Mouse (Mus musculus): Measurements from ENCODE around the gene Sik2. TPM values are rescaled to one million over a fixed set of nuclear protein-coding genes. Genes with fewer than 3 reads are reported as not detected.

The Sik2 gene
- polyA plus RNA-seq, 3 experiments from 2014 or later = 14.7 to 30.3 (median 15.8) TPM

Other genes with a start within 250 kb of the Sik2 start
- 10 to 100 TPM in 2 of 3 experiments, 1 to 10 TPM in 1; 9.9 to 11.1 (median 10.3) TPM for gene Fdxacb1, start 240.8 kb downstream of the Sik2 start, polyA plus RNA-seq (2017; shearing (Covaris generic))
- 1 to 10 TPM; 7.2 to 9.4 (median 8.8) TPM for gene Alg9, start 234.1 kb downstream of the Sik2 start, polyA plus RNA-seq (2017; shearing (Covaris generic))
- 10 to 100 TPM in 2 of 3 experiments, 1 to 10 TPM in 1; 6.9 to 23.3 (median 16.9) TPM for gene 1110032A03Rik, start 233.6 kb downstream of the Sik2 start, polyA plus RNA-seq (2017; shearing (Covaris generic))
- gene Ppp2r1b, start 163.8 kb downstream of the Sik2 start, polyA plus RNA-seq (2017; shearing (Covaris generic)) = 10 to 100 TPM; 57.5 to 62.8 (median 59.3) TPM
- under 1 TPM in 1 of 3 experiments, not detected in 2; 0.56 TPM for gene Btg4, start 51.8 kb upstream of the Sik2 start, polyA plus RNA-seq (2017; shearing (Covaris generic))
- not detected for gene Layn, start 68.0 kb upstream of the Sik2 start, polyA plus RNA-seq (2017; shearing (Covaris generic))
- gene 4833427G06Rik, start 93.0 kb upstream of the Sik2 start, polyA plus RNA-seq (2017; shearing (Covaris generic)) = not detected
- not detected for gene Gm32742, start 156.4 kb upstream of the Sik2 start, polyA plus RNA-seq (2017; shearing (Covaris generic))
- gene Pou2af1, start 204.6 kb upstream of the Sik2 start, polyA plus RNA-seq (2017; shearing (Covaris generic)) = 10 to 100 TPM in 2 of 3 experiments, 1 to 10 TPM in 1; 3.4 to 20.1 (median 11.6) TPM

All from inflammation-experienced regulatory T-cells, adult 6 months (primary cell).